Mouse (Mus musculus): ENCODE data around the gene D17Wsu92e. TPM values are rescaled to one million over a fixed set of nuclear protein-coding genes. Genes with fewer than 3 reads are reported as not detected.

Gene D17Wsu92e
- total and polyA plus RNA-seq, 3 experiments, result 34.9 to 70.8 (median 44.2) TPM

GRCm38 (mm10) chr17:27724327-27724726, 96.1 kb downstream of the D17Wsu92e start:
- dilution Hi-C loops (cut with MboI; ENCODE audit: extremely low pct_ligation_motif_present, extremely low pct_unique_long_range_greater_than_20kb, low sequenced_read_pairs) (no loop called here), in situ Hi-C loops (cut with MboI; ENCODE audit: low pct_ligation_motif_present, low pct_unique_long_range_greater_than_20kb, low sequenced_read_pairs) (loop anchor here (10.0 kb wide), 1 partner anchor 70 kb away; the partner anchor contains the start of gene Pacsin1)
- peaks cover 22% of the 10 kb centered on the region for H3K27me3 ChIP-seq (replicated peaks)
- TF ChIP-seq NELFE (IDR thresholded peaks at IDR 0.05; ENCODE audit: low read depth, low read length) (no peak), KAT2A (IDR thresholded peaks at IDR 0.05; ENCODE audit: insufficient replicate concordance, low read length) (no peak), EP300 (IDR thresholded peaks at IDR 0.05; ENCODE audit: low read length) (no peak), JUND (conservative IDR thresholded peaks at IDR 0.05; ENCODE audit: low read depth, low read length) (no peak), RAD21 (IDR thresholded peaks at IDR 0.05; ENCODE audit: low read depth, low read length) (no peak), ZNF384 (IDR thresholded peaks at IDR 0.05; ENCODE audit: low read depth, low read length) (no peak), JUN (IDR thresholded peaks at IDR 0.05; ENCODE audit: insufficient read depth, low read depth, low read length) (no peak), ZMIZ1 (IDR thresholded peaks at IDR 0.05; ENCODE audit: low read depth, low read length) (no peak), HCFC1 (IDR thresholded peaks at IDR 0.05; ENCODE audit: low read depth, low read length) (no peak), CHD1 (IDR thresholded peaks at IDR 0.05; ENCODE audit: low read depth, low read length) (no peak), MAX (IDR thresholded peaks at IDR 0.05; ENCODE audit: low read length) (no peak), IRF4 (IDR thresholded peaks at IDR 0.05; ENCODE audit: low read depth, low read length) (no peak), USF2 (conservative IDR thresholded peaks at IDR 0.05; ENCODE audit: low read depth, low read length) (no peak), SIN3A (IDR thresholded peaks at IDR 0.05; ENCODE audit: low read length) (no peak)
- H3K4me2 ChIP-seq (ENCODE audit: insufficient read depth, low read depth, poor library complexity, severe bottlenecking), result no peak overlapping the region
- peaks cover 3 to 16% of the 10 kb centered on the region in 2 experiments; a peak in 2 of 4 replicates for H3K4me1 ChIP-seq (ENCODE audit: control insufficient read depth in 1 of 2, insufficient read depth in 2 of 2)
- no peak overlapping the region for H3K4me3 ChIP-seq (replicated peaks in 1 of 3; ENCODE audit: low read depth in 2 of 3, low read length in 2 of 3, poor library complexity in 1 of 3)
- H3K9ac ChIP-seq (ENCODE audit: insufficient read depth, low read depth), result no peak overlapping the region
- H3K36me3 ChIP-seq (replicated peaks in 1 of 2; ENCODE audit: control insufficient read depth in 1 of 2, insufficient read depth in 1 of 2, low read length in 1 of 2), result no peaks in the 10 kb centered on the region
- H3K9me3 ChIP-seq (replicated peaks; ENCODE audit: low read length), result no peaks in the 10 kb centered on the region
- H3K79me2 ChIP-seq (replicated peaks; ENCODE audit: control insufficient read depth, extremely low read depth, insufficient read depth, poor library complexity, severe bottlenecking), result no peaks in the 10 kb centered on the region
- DNase-seq (ENCODE audit: extremely low read depth), result no peak
- H3K27ac ChIP-seq (ENCODE audit: insufficient read depth, low read depth), result no peak overlapping the region

GRCm38 (mm10) chr17:27721125-27721664, 99.3 kb downstream of the D17Wsu92e start:
- H3K9me3 ChIP-seq (replicated peaks; ENCODE audit: low read length), result no peaks in the 10 kb centered on the region
- H3K4me1 ChIP-seq (ENCODE audit: control insufficient read depth in 1 of 2, insufficient read depth in 2 of 2), result peaks cover 16 to 38% of the 10 kb centered on the region in 2 experiments
- no peak for DNase-seq (ENCODE audit: extremely low read depth)
- no peaks in the 10 kb centered on the region for H3K79me2 ChIP-seq (replicated peaks; ENCODE audit: control insufficient read depth, extremely low read depth, insufficient read depth, poor library complexity, severe bottlenecking)
- no peaks in the 10 kb centered on the region for H3K36me3 ChIP-seq (replicated peaks in 1 of 2; ENCODE audit: control insufficient read depth in 1 of 2, insufficient read depth in 1 of 2, low read length in 1 of 2)
- TF ChIP-seq USF2 (conservative IDR thresholded peaks at IDR 0.05; ENCODE audit: low read depth, low read length), result no peak
- H3K9ac ChIP-seq (ENCODE audit: insufficient read depth, low read depth), result no peak overlapping the region
- H3K4me3 ChIP-seq (replicated peaks in 1 of 3; ENCODE audit: low read depth in 2 of 3, low read length in 2 of 3, poor library complexity in 1 of 3), result no peak overlapping the region
- no peak overlapping the region for H3K27ac ChIP-seq (ENCODE audit: insufficient read depth, low read depth)
- dilution Hi-C loops (cut with MboI; ENCODE audit: extremely low pct_ligation_motif_present, extremely low pct_unique_long_range_greater_than_20kb, low sequenced_read_pairs) (no loop called here), in situ Hi-C loops (cut with MboI; ENCODE audit: low pct_ligation_motif_present, low pct_unique_long_range_greater_than_20kb, low sequenced_read_pairs) (loop anchor here (10.0 kb wide), 1 partner anchor 66 kb away; the partner anchor contains the start of gene Pacsin1)
- H3K4me2 ChIP-seq (ENCODE audit: insufficient read depth, low read depth, poor library complexity, severe bottlenecking), result no peak overlapping the region
- peaks cover 28% of the 10 kb centered on the region for H3K27me3 ChIP-seq (replicated peaks)

Measured in CH12.LX (cell line).